Mouse (Mus musculus) embryonic stem cell, embryonic (primary cell): ENCODE results near the gene Rcor1.
"Not testable (repeated sequence)": the region's sequence is repeated elsewhere in the genome, so short reads cannot be mapped to it uniquely, and the experiment has no call there.

Source experiments
- CTCF ChIA-PET, 4 experiments: fragments of 300-600 bp in 2 of 4; fragments of 350-600 bp in 2 of 4; sonication (Branson Sonifier 250); formaldehyde crosslinking; loops; one replicate each; lab custom pipeline; 2022; ENCODE audit warnings: inconsistent platforms in 2 of 4; lab: Charles Lee
- POLR2A ChIA-PET, 4 experiments: fragments of 300-600 bp in 2 of 4; fragments of 350-600 bp in 2 of 4; sonication (Branson Sonifier 250); formaldehyde crosslinking; loops; one replicate each; lab custom pipeline; 2022; ENCODE audit warnings: antibody characterized with exemption in 4 of 4, inconsistent platforms in 1 of 4; lab: Charles Lee

The Rcor1 gene

GRCm38 (mm10) chr12:111037241-111038180, 1.6 kb upstream of the Rcor1 start:
- POLR2A ChIA-PET: interaction anchor here (0.6 to 5.7 kb wide), 33 partner anchors 8 to 500 kb away, joined by 3 to 46 read pairs (median 7); partner anchors contain the start of genes Eif5 (in 2 of the 4) and Ankrd9 (in 1 of the 4)

GRCm38 (mm10) chr12:111038231-111038975, 748 bp upstream of the Rcor1 start:
- POLR2A ChIA-PET: interaction anchor here in 3 of 4 experiments (0.6 to 5.7 kb wide), 75 partner anchors 8 to 501 kb away, joined by 3 to 46 read pairs (median 5); partner anchors contain the start of genes Ankrd9 (in 2 of the 3), Eif5 (in 2 of the 3), Wdr20 (in 2 of the 3) and Hsp90aa1 (in 1 of the 3)
- CTCF ChIA-PET: interaction anchor here in 3 of 4 experiments (0.5 to 1.6 kb wide), 12 partner anchors 22 to 466 kb away, joined by 3 to 12 read pairs (median 4); no protein-coding TSS in a partner anchor

More at GRCm38 (mm10) chr12:111037241-111038180, 1.6 kb upstream of the Rcor1 start:
- CTCF ChIA-PET: interaction anchor here in 2 of 4 experiments (0.6 to 1.5 kb wide), 8 partner anchors 13 to 768 kb away, joined by 3 to 10 read pairs (median 3); no protein-coding TSS in a partner anchor

- CTCF ChIA-PET: interaction anchor here in 3 of 4 experiments (0.5 to 1.4 kb wide), 3 partner anchors 32 to 385 kb away, joined by 3 read pairs; no protein-coding TSS in a partner anchor
- POLR2A ChIA-PET: interaction anchor here in 3 of 4 experiments (0.6 to 5.7 kb wide), 28 partner anchors 10 to 498 kb away, joined by 3 to 46 read pairs (median 6); partner anchors contain the start of genes Eif5 (in 2 of the 3), Ankrd9 (in 1 of the 3) and Hsp90aa1 (in 1 of the 3)
These were observed 800 bp downstream of the Rcor1 start for GRCm38 (mm10) chr12:111039771-111040530.

- ChIA-PET POLR2A (interaction anchor here in 3 of 4 experiments (0.6 to 3.1 kb wide), 10 partner anchors 11 to 1045 kb away, joined by 3 to 15 read pairs (median 4); no protein-coding TSS in a partner anchor), CTCF (interaction anchor here in 1 of 4 experiments (0.5 kb wide), 1 partner anchor 232 kb away, joined by 6 read pairs; no protein-coding TSS in a partner anchor)
These were observed 1.3 kb downstream of the Rcor1 start for GRCm38 (mm10) chr12:111040531-111040860.

GRCm38 (mm10) chr12:111041196-111041595, 2.0 kb downstream of the Rcor1 start:
- POLR2A ChIA-PET: interaction anchor here in 1 of 4 experiments (0.6 to 1.3 kb wide), 3 partner anchors 11 to 1046 kb away, joined by 3 to 4 read pairs (median 4); no protein-coding TSS in a partner anchor

GRCm38 (mm10) chr12:111042365-111042764, 3.2 kb downstream of the Rcor1 start:
- POLR2A ChIA-PET: interaction anchor here in 2 of 4 experiments (0.6 to 0.7 kb wide), 3 partner anchors 20 to 811 kb away, joined by 3 to 5 read pairs (median 3); no protein-coding TSS in a partner anchor
- CTCF ChIA-PET: interaction anchor here in 1 of 4 experiments (0.6 to 0.7 kb wide), 5 partner anchors 28 to 922 kb away, joined by 3 to 6 read pairs (median 5); no protein-coding TSS in a partner anchor

More at GRCm38 (mm10) chr12:111041196-111041595, 2.0 kb downstream of the Rcor1 start:
- CTCF ChIA-PET: interaction anchor here in 1 of 4 experiments (0.5 kb wide), 1 partner anchor 232 kb away, joined by 6 read pairs; no protein-coding TSS in a partner anchor

- POLR2A ChIA-PET: interaction anchor here in 1 of 4 experiments (1.4 kb wide), 1 partner anchor 123 kb away, joined by 3 read pairs; no protein-coding TSS in a partner anchor
- CTCF ChIA-PET: interaction anchor here in 1 of 4 experiments (0.6 kb wide), 1 partner anchor 15 kb away, joined by 3 read pairs; no protein-coding TSS in a partner anchor
These were observed 5.7 kb downstream of the Rcor1 start for GRCm38 (mm10) chr12:111044880-111045279.

GRCm38 (mm10) chr12:111046866-111047265, 7.7 kb downstream of the Rcor1 start:
- POLR2A ChIA-PET: interaction anchor here in 2 of 4 experiments (0.6 to 2.8 kb wide), 3 partner anchors 8 to 72 kb away, joined by 3 to 16 read pairs (median 3); partner anchors contain the start of gene Rcor1 (in 1 of the 2)
- CTCF ChIA-PET: interaction anchor here in 1 of 4 experiments (0.6 to 0.7 kb wide), 2 partner anchors 35 to 73 kb away, joined by 3 to 4 read pairs; no protein-coding TSS in a partner anchor

GRCm38 (mm10) chr12:111048201-111048600, 9.1 kb downstream of the Rcor1 start:
- CTCF ChIA-PET: interaction anchor here in 2 of 4 experiments (0.6 to 1.4 kb wide), 2 partner anchors 57 to 87 kb away, joined by 5 to 6 read pairs; no protein-coding TSS in a partner anchor

GRCm38 (mm10) chr12:111050256-111050655, 11.1 kb downstream of the Rcor1 start:
- ChIA-PET POLR2A (interaction anchor here in 3 of 4 experiments (0.8 to 1.6 kb wide), 4 partner anchors 11 to 43 kb away, joined by 4 to 7 read pairs (median 6); partner anchors contain the start of gene Rcor1 (in 3 of the 3)), CTCF (interaction anchor here in 1 of 4 experiments (0.5 kb wide), 1 partner anchor 160 kb away, joined by 3 read pairs; no protein-coding TSS in a partner anchor)

More at GRCm38 (mm10) chr12:111048201-111048600, 9.1 kb downstream of the Rcor1 start:
- POLR2A ChIA-PET: interaction anchor here in 2 of 4 experiments (1.2 to 2.8 kb wide), 3 partner anchors 10 to 13 kb away, joined by 3 to 16 read pairs (median 4); partner anchors contain the start of gene Rcor1 (in 1 of the 2)

- CTCF ChIA-PET: no interaction called here
- POLR2A ChIA-PET: interaction anchor here in 2 of 4 experiments (0.6 to 1.5 kb wide), 2 partner anchors 24 to 80 kb away, joined by 6 to 7 read pairs; partner anchors contain the start of gene Rcor1 (in 1 of the 2)
These were observed 24.2 kb downstream of the Rcor1 start for GRCm38 (mm10) chr12:111063361-111063760.

GRCm38 (mm10) chr12:111064220-111064619, 25.1 kb downstream of the Rcor1 start:
- POLR2A ChIA-PET: interaction anchor here in 2 of 4 experiments (0.6 to 1.5 kb wide), 4 partner anchors 25 to 53 kb away, joined by 3 to 6 read pairs (median 4); partner anchors contain the start of gene Rcor1 (in 1 of the 2)

GRCm38 (mm10) chr12:111065330-111065729, 26.2 kb downstream of the Rcor1 start:
- POLR2A ChIA-PET: interaction anchor here in 1 of 4 experiments (1.5 kb wide), 1 partner anchor 49 kb away, joined by 5 read pairs; no protein-coding TSS in a partner anchor
- CTCF ChIA-PET: no interaction called here

More at GRCm38 (mm10) chr12:111064220-111064619, 25.1 kb downstream of the Rcor1 start:
- CTCF ChIA-PET: no interaction called here

- ChIA-PET CTCF (interaction anchor here in 1 of 4 experiments (0.9 kb wide), 1 partner anchor 129 kb away, joined by 5 read pairs; no protein-coding TSS in a partner anchor), POLR2A (interaction anchor here in 1 of 4 experiments (1.2 kb wide), 1 partner anchor 29 kb away, joined by 3 read pairs; the partner anchor contains the start of gene Rcor1)
These were observed 28.7 kb downstream of the Rcor1 start for GRCm38 (mm10) chr12:111067816-111068215.

GRCm38 (mm10) chr12:111069299-111069698, 30.1 kb downstream of the Rcor1 start:
- POLR2A ChIA-PET, CTCF ChIA-PET: not testable (repeated sequence)

GRCm38 (mm10) chr12:111071009-111071408, 31.9 kb downstream of the Rcor1 start:
- CTCF ChIA-PET: no interaction called here
- POLR2A ChIA-PET: no interaction called here
